Mouse (Mus musculus): ENCODE data around the gene Mmab.

Mmab gene

DNA sequence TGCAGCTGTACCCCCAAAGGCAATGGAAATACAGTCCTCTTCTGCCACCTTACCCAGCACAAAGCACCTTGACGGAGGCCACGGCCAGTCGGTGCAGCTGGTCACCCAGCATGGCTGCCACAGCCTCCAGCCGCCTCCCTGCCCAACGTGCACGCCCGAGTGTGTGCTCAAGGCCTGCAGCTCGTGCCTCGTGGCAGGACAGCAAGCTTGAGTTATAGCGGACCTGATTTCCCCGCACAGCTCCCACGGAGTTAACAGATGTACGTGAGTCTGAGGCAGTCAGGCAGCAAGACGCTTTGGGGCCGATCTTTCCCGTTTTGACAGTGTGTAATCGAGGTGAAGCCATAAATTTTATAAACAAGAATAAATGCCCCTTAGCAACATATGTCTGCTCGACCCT lies 15.2 kb downstream of the Mmab start:
- DNase-seq (ENCODE audit: low spot score), result no peak

DNA sequence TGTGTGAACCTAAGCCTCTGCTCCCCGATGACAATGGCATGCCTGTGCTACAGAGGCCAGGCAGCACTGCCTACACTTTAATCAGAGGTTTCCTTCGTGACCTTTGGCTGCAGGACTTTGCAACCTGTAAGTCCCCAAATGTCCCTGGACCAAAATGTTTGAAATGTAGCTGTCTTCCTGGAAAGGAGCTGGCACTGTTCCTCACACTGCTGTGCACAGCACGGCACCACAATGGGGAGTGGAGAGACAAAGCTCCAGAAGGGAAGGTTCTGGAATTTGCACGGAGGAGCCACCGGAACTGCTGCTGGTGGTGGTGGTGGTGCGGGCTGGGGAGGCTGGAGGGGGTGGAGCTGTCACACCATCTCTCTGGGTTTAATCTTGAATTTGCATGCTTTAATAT lies 17.1 kb downstream of the Mmab start:
- no peak for DNase-seq (ENCODE audit: low spot score)

DNA sequence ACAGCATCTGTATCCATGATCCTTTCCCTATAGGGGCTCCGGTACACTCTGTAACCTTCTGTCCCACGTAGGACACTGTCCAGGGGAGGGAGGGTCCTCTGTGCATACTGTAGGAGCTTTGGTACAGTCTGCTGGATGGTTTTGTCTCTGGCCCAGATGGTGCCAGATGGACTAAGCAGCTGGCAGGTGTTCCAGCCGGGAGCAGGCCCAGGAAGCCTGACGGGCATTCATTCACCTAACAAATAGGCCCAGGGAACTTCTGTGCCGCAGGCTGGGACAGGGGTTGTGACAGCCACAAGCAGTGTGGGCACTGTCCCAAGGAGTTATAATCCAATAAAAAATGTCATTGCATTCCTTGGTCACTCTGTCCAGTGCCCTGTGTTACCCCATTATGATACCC lies 19.9 kb downstream of the Mmab start:
- DNase-seq (ENCODE audit: low spot score), result no peak

DNA sequence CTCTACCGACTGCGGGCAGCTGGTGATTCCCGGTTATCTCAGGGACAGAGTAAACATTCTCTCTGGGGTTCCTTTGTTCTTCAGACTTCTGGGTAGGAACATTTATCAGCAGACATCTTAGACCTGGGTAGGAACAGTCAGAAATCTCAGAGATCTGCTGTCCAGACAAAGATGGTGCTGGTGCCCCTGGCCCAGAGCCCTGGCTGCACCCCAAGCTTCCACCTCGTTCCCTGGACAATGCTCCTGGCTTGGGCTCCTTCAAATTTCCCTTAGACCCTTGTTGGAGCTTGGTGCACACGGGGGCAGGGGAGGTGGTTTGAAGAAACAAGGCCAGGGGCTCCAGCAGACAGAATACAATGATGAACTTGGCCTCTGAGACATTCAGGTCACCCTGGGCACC lies 21.3 kb downstream of the Mmab start:
- no peak for DNase-seq (ENCODE audit: low spot score)

DNA sequence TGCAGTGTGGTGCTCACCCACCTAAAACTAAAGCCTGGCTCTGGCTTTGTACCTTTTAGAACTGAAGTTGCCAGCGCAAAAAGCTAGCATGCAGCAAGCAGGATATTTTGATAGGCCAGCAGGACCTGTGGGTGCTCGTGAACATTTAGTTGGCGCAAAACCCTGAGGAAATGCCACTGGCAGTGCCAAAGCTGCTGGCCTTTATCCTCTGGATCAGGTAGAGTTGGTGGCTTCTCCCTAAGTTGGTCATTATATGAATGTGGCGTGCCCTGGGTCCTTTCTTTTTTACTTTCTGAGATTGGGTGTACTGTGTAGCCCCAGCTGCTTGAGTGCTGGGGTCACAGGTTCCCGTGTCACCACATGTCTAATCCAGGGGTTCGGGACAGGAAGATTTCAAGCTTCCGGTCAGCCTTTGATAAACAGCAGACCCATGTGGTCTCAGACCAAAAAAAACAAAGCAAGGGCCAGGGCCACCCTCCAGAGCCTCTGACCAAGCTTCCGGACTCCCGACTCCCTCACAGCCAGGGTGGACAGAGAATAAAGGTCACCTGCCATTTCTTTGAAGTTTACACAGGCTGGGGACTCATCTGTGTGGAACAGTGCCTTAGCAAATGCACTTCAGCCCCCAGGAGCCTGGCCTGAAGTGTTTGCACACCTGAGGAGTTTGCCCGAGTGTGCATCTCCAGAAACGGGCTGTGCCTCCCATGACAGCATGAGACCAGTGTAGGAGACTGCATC lies 22.1 kb downstream of the Mmab start:
- DNase-seq (ENCODE audit: low spot score), result no peak

DNA sequence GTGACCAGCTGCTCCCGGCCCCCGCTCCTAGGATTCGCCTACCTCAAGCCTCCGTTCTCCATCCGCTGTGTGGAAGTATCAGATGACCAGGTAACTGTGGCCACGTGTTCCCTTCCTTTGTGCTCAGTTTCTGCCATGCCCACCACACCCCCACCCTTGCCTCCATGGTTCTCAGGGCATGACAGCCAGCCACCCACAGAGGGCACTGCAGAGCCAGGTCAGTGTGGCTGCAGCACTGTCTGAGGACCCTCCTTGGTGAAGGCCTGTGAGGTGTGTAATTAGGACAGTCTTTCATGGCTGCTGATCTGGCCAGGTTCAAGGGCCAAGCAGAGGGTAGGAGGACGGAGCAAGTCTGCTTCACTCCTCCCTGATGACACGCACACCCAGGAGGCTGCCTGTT lies 25.3 kb downstream of the Mmab start:
- DNase-seq (ENCODE audit: low spot score), result no peak

DNA sequence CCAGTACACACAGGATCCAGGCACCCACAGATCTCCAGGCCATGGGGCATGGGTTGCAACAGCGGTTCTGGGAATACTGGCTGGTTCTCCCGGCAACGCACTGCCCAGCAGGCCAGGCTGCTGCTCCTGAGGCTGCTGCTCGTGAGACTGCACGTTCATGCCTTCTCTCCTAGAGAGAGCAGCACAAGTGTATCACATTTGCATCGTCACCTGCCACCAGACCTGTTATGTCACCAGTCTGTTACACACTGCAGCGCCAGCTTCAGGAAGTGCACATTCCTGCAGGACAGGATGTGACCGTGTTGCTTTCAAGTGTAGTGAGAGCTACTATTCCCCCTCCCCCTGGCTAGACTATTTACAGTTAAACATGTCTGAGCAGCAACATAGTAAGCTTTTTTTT lies 27.0 kb downstream of the Mmab start:
- no peak for DNase-seq (ENCODE audit: low spot score)

DNA sequence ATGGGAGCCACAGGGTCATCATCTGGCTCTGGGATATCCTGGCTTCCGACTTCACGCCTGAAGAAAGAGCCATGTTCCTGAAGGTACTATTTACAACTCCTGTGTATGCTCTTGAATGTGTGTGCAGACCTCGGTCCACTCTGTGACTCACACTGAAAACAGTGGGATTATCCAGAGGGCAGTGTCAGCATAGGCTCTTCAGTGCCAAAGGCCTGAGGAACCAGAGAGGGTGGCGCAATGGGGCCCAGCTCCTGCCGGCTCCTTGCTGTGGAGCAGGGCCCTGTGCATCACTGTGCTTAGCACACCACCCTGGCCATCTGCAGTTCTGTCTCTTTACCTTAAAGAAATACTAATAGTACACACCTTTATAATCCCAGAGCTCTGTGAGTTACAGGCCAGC lies 28.3 kb downstream of the Mmab start:
- no peak for DNase-seq (ENCODE audit: low spot score)

DNA sequence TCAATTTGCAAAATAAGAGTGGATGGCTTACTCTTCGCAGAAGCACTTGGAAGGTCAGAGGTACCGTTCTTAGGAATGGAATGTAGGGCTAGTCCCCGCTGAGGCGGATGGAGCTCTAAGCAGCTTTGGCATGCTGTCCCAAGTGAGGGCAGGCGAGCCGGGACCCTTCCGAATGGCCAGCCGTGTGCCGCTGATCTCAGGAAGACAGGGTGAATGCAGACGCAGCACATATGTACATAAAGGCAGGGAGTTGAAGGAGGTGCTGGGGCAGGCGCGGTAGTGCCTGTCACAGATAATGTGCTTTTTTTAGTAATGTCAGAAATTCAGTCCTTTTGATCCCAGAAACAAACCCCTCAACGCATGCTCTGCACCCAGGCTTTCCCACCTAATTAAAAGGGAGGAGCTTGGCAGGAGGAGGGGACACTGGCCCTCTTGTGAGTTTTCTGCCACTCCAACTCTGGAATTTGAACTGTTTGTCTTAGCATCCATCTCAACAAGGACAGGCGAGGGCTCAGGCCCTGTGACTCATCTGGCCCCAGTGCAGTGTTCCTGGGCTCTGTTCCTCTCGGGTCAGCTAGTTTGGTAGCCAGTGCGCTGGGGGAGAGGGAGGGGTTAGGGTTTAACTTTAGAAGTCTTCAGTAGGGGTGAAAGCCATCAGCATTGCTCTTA lies 30.7 kb downstream of the Mmab start:
- no peak for DNase-seq (ENCODE audit: low spot score)

DNA sequence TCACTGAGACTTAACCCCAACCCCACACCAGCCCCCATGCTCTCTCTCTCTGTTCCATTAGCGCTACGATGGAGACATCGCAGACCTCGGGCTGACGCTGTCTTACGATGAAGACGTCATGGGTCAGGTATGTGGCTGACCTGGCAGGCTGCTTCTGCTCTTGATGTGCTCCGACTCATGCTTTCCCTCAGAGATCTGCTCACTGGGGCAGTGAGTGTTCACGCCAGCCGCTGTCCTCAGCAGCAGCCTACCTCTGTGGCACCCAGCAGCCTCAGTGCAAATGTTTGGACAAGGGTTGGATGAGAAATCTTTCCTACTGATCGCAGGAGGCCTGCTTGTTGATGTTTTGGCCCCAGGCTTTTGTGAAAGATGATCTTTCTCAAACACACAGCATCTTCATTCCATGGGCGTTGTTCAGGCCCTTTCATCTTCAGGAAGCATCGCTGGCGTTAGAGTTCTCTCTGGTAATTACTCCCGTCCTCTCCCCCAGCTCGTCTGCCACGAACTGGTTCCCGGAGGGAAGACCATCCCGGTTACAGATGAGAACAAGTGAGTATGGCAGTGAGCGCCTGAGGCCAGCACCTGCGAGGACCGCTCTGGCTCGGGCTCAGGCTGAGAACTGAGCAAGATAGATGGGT lies 31.4 kb downstream of the Mmab start:
- DNase-seq (ENCODE audit: low spot score), result no peak

DNA sequence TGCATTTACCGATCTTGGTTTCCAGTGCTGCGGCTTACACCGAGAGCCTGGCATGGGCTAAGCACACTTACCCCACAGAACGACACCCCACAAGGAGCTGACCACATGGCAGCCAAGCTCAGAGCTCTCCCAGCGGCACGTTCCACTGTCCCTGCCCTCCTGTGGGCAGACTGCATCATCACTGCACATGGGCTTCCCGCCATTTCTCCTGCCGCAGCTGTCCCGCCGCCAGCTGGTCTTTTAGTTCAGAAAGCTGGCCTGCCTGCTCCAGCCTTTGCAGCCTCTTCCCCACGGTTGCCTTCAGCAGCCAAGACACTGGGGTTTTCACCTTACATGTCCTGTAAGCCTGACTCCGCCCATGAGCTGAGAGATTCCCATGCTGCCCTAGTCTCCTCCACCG lies 33.4 kb downstream of the Mmab start:
- DNase-seq (ENCODE audit: low spot score), result no peak

DNA sequence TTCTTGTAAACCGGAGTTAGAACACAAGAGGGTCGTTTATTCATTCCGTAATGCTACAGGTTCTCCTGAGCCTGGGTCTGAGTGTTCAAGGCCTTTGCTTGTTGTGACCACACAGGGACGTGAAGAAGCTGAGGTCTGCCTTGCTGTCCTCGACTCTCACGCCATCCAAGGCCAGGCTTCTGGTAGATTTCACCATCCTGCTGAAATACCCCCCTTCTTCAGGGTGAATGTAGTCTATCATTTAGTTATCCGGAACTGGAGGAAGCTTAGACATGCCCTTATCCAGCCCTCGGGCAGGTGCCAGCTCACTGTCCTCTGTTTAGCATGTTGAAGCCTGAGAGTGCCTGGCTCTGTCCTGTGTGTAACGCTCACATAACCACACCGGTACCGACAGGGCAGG lies 35.0 kb downstream of the Mmab start:
- no peak for DNase-seq (ENCODE audit: low spot score)

DNA sequence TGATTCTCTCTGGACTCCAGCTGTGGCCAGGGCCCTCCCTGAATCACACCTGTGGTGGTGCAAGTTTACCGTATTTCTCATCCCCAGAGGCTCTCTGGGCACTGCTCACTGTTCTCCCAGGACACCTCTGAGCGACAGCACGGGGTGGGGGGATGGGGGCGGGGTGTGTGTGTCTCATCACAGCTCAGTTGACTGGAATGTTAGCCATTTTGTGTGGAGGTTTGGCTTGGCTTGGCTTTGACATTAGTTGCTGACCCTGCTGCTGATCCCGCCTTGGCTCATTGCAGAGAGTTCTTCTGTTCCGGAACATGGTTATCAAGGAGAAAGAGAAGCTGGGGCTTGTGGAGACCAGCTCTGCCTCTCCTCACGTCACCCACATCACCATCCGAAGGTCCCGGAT lies 36.0 kb downstream of the Mmab start:
- DNase-seq (ENCODE audit: low spot score), result no peak

DNA sequence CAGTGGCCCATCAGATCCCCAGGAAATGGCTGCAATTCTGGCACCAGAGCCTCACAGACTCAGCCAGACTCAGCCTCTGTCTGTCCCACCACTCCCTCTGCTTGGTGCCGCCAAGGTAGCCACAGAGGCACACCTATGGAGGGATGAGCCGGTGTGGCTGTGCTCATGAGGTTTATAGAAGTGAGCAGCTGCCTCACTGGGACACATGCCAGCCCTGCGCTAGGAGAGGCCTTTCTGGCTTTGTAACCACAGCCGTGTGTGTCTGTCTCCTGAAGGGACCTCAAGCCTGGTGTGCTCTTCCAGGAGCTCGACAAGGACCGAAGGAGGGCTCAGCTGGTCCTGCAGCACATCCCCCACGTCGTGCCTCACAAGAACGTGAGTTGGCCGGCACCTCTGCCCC lies 36.6 kb downstream of the Mmab start:
- no peak for DNase-seq (ENCODE audit: low spot score)

DNA sequence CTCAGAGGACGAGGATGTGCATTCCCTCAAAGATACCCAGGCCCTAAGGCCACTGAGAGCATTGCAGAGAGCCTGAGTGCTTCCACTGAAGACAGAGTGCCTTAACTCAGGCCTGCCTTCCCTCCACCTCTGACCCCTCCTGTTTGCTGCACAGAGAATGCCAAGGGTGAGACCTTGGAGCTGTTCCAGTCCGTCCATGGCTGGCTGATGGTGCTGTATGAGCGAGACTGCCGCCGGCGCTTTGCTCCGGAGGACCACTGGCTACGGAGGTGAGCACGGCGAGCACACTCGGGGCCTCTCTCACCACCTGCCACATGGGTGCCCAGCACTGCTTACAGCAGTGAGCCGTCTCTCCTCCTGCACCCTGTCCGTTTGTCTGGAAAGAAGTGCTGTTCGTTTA lies 37.3 kb downstream of the Mmab start:
- DNase-seq (ENCODE audit: low spot score), result no peak

DNA sequence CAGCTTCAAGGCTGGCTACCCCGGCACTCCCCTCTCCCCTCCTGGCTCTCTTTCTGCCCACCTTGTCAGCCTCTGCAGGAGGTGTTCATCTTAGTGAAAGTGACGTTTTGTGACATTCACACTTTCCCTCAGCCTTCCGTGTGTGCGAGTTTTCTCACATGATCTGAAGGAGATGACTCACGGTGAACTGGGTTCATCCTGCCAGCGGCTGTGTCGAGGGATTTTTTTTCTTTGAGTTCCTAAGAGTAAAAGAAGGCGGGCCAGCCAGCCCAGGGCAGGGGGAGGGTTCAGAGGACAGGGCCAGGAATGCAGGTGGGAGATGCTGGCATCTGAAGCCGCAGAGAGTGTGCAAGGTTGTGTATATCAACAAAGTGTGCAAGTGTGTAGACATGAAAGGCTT lies 50.7 kb downstream of the Mmab start:
- no peak for DNase-seq (ENCODE audit: low spot score)

DNA sequence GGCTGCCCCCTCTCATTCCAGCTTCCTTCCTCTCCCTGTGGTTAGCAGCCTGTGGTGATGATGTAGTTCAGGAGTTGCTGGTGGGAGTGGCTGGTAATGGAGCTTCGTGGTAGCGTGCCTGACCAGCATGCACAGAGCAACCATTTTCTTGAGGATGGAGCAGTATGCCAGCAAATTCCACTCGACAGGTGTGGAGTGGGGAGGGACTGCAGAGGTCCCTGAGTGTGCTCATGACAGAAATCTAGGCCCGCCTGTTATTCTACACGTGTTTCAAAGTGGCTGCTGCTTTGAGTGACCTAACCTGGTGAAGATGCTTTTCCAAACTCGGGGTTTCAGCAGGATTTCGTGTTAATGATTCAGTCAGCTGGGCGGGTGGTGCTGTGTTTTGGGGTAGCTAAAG lies 59.4 kb downstream of the Mmab start:
- no peak for DNase-seq (ENCODE audit: low spot score)

DNA sequence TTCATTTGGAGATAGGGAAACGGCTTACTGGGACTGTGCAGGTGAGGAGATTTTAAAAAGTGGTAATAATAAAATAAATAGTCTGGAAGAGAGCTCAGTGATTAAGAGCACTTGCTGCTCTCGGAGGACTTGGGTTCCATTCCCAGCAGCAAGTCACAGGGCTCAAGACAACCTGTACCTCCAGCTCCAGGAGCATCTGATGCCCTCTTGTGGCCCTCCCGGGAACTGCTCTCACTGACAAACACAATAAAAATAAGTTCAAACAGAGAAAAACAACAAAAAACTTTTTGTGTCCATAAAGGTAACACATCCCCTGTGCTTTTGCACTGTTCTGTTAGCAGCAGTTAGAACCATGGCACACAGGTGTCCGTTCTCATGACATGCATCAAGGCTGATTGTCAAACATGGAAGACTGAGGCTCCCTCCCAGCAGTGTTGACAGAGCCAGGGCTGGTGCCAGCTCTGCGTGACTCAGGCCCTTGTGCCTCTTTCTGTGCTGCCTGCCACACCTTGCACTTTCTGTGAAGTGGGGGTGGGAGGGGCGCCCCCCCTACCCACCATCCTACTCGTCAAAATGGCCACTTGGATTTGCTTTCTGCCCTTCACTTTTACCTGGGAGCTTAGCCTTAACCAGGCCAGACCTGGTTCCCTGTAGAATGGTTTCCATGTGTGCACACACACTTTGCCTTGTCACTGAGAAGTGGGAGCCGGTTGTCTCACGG lies 60.5 kb downstream of the Mmab start:
- peak; percentile 76 for DNase-seq (ENCODE audit: low spot score)

Measured in testis, postnatal 10 days (tissue).